Mouse (Mus musculus) ovary, adult 18-20 months (tissue): ENCODE results near the gene Nckipsd.

ENCODE experiments used
- DNase-seq: peaks from one replicate; pipeline ENCODE4 v3.0.0; 2022; ENCODE audit warnings: low spot score, mixed read lengths

Nckipsd gene

DNA sequence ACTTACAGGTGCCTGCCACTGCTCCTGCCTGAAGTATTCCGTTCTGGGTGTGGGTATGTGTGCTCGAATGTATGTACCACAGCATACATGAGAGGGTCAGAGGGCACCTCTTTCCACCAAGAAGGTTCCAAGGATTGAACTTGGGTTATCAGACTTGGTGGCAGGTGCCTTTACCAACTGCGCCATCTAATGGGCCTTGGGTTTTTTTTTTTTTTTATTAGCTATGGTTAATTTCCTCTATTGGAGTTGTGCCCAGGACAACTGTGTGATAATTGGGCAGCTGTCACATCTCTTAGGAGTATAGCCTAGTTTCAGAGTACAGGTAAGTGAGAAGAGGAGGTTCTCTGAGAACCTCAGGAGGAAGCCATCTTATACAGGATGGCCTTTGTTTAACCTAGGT, 8.6 kb upstream of the Nckipsd start:
- no peak for DNase-seq

DNA sequence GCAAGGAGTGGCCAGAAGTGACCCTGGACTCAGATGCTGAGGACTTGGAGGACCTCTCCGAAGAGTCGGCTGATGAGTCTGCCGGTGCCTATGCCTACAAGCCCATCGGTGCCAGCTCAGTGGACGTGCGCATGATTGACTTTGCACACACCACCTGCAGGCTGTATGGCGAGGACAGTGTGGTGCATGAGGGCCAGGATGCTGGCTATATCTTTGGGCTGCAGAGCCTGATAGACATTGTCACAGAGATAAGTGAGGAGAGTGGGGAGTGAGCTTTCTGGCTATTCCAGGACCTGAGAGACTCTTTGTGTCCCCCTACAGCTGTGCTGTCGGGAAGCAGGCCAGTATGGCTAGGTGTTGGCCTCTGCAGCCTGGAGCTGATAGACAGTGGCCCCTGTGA, 2.4 kb upstream of the Nckipsd start:
- no peak for DNase-seq

DNA sequence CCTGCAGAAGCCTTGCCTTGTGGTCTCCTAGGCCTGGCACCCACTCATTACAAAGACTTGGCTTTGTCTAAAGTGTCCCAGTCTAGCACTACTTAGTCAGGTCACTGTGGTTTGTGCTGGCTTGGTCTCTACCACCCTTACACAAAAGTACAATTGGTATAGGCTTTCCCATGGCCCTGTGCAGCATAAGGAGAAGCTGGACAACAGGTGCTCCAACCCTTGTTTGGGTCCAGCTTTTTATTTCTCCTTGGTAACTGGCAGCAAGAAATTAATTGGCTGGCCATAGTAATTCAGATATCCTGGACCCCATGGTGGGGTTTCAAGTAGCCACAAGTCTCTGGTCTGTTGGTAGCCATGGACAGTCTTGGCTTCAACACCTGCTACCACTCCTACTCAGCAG, 1.8 kb upstream of the Nckipsd start:
- DNase-seq = no peak

DNA sequence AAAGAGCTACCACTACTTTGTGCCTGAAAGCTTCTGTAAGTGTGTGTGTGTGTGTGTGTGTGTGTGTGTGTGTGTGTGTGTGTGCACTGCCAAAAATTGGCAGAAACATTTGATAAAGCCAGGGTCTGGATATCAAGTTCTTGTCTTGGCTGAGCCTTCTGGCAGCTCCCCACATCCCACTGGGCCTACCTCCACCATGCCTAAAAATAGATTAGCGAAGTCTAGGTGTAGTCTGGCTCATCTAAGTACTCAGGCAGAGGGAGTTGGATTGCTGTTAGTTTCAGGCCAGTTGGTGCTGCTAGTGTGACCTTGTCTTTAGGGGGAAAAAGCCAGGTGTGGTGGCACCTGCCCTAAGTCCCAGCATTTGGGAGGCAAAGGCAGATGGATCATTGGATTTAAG, 1.3 kb upstream of the Nckipsd start:
- no peak for DNase-seq

DNA sequence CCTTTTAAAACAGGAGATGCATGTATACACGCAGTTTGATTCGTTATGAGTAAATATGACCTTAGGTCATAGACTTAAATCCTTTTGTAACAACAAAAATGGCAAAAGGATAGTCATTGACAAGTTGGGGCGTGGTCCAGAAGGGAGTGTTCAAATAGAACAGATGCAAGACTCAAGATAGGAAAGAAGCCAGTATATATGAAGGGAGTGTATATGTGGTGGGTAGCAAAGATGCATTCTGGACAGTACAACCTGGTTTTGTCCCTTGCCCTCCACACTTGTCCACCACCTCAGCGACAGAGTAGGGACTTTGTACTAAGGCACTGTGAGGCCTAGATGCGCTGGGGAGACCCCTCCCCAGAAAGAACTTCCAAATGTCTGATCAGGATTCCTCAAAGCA, 494 bp upstream of the Nckipsd start:
- no peak for DNase-seq

DNA sequence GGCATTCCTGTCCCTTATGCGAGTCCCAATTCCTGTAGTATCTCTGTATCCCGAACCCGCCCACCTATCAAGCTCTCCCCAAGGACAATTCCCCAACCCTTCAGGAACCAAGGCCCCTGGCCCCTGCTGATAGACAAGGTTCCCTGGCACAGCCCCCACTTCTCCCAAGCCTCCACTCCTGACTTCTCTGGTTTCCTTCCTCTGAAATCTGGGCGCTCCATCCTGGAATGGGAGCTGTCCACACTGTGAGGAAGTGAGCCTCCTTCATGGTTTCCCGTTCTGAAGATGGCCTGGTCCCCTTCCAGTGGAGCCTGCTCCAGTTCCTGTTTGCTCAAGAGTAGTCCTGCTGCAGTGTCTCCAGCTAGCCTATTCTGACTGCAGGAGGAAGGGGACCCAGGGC, 1.0 kb downstream of the Nckipsd start:
- no peak for DNase-seq

DNA sequence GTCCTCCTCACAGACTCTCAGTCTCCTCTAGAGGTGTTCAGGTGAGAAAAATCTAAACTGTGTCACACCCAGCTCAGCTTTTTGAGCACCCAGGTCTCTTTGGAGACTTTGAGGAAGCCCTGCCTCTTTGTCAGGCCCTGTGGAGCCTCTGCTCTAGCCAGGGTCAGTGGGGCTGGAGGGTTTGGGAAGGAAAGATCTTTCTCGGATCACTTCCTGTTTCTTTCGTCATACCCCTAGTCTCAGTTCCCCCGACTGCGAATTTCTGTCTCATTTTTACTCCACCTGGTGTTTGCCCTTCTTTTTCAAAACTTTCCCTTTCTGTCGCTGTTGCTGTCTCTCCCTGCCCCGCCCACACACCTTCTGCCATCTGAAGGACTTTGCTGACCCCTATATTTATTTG, 1.6 kb downstream of the Nckipsd start:
- no peak for DNase-seq

DNA sequence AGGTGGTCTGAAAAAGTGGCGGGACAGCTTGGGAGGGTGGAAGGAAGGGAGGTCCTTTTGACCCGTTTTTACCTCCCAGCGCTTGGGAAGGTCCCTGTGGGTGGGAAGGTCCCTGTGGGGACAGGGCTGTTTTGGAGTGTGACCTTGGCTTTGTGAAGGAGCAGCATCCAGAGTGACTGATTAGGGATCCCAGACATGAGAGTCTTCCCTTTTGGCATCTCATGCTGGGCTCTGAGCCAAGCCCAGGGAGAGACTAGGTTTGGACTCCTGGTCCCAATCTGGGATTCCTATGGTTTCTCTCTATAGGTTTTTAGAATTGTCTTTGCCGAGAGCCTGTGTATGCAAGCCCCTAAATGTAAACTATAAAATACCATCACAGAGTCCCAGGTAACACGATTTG, 2.3 kb downstream of the Nckipsd start:
- DNase-seq = no peak

DNA sequence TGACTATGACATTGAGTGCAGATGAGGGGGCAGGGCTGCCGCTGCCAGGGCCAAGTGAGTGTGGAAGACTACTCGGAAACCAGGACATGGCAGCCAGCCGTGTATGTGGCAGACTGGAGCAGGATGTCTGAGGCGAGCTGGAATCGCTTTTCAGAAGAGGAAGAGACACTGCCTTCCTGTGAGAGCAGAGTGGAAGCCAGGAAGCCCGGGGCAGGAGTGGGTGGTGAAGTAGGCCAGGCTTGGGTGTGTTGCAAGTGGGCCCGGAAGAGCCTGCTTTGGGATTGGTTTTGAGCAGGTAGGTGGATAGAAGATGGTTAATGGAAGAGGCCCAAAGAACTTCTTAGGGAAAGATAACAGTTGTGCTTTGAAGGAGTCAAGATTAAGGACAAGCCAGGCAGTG, 7.4 kb downstream of the Nckipsd start:
- DNase-seq = no peak

DNA sequence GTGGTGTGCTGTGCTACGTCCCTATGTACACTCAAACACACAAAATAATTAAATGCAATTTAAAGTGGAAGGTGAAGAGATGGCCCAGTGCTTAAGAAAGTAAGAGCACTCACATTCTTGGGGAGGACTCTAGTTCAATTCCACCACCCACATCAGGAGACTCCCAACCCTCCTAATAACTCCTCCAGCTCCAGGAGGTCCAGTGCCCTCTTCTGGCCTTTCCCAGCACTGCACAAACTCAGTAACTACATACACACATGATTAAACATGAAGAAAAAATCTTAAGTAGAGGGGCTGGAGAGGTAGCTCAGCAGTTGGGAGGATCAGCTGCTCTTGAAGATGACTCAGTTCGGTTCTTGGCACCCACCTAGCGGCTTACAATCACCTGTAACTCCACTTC, 11.3 kb downstream of the Nckipsd start:
- no peak for DNase-seq

DNA sequence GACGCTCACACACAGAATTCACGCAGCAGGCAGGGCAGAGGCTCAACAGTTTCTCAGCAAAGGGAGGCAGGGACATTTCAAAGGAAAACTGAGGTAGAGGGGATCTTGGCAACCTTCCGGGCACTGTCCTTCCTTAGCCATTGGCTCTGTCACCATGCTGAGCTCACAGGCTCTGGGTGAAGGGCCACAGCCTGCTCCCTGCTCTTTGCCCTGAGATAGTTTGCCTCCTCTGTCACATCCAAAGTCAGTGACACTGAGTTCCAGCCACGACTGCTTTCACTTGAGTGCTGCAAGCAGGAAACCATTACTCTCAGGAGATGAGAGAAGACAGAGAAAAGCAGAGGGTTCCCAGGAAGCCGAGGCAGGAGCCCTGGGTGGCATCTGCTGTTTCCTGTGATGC, 11.9 kb downstream of the Nckipsd start:
- DNase-seq = no peak

DNA sequence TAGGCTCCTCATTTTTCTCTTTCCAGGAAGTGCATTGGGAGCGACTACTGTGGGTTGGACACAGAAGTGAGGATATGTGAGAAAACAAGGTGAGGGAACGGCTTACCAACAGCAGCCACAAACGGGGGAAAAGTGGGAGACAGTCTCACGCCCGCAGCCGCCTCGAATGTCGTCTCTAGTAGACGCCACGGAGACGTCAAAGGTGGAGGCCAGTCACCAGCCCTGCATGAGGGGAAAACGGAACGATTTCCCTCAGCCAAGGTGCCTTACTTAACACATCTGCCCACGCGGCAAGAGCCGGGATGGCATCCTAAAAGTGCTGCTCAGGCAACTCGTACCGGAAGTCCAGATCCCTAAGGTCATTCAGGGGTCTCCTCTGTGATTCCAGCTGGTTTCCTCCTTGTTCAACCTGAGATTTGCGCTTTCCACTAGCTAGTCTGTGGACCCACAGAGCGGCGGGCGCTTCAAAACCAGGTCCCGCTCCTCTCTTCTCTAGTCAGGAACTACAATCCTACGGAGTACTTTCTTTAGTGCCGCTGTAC, 16.0 kb downstream of the Nckipsd start:
- DNase-seq = no peak

DNA sequence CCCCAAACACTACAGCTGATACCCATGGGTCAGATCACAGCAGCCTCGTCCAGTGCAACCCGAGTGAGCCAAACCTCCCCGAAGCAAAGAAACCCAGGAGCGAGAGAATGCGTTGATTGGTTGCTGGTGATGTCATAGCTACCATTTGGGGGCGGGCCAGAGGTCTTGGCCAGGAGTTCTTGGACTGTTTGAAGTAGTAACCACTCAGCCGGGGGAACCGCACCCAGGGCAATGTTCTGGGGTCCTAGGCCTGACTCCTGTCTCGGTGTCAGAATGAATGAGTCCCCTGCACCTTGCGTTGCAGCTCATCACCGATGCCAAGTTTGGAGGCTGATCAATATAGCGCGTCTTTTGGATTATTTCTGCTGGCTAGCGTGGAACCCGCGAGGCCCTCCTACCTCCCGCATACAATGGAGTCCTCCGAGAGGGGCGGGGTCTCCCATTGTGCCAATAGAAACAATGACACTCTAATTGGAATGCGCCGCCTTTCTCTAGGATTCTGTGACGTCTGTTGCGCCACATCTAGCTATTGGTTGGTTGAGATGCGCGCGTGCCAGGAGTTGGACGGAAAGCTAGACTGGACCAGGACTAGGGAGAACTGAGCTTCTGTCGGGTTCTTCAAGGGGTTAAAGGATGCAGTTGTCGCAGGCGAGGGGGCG, 16.7 kb downstream of the Nckipsd start:
- no peak for DNase-seq

DNA sequence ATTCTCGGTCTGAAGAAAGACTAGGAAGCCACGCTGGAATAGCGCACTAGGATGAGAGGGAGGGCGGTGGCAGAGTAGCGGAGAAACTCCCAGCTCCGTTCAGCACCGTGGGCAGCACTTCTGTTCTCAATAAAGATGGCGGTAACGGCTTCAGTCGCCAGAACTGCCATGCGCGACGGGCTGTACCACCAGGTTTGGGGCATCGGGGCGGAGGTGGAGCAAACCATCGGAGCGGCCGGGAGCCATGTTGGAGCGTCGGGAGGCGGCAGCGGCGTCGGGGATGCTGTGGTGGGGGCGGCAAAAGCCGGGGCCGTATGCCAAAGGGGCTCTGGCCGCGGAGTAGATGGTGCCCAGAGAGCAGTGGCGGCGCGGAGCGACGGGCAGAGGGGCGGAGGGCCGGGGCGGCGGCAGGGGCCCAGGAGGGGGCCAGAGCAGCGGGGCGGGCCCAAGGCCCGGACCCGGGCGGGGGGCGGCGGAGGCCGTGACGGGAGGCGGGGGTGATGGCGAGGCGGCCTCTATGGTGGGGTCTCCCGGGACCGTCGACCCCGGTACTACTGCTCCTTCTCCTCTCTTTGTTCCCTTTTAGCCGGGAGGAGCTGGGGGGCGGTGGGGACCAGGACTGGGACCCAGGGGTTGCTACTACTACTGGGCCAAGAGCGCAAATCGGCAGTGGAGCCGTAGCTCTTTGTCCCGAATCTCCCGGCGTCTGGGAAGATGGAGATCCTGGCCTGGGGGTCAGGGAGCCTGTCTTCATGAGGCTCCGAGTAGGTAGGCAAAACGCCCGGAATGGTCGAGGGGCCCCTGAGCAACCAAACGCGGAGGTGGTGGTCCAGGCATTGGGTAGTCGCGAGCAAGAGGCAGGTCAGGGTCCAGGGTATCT, 17.9 kb downstream of the Nckipsd start, which contains the start of gene Celsr3:
TSS of gene Celsr3 (plus strand) at position 501 of the 880 bp plus-strand sequence.
- no peak for DNase-seq

DNA sequence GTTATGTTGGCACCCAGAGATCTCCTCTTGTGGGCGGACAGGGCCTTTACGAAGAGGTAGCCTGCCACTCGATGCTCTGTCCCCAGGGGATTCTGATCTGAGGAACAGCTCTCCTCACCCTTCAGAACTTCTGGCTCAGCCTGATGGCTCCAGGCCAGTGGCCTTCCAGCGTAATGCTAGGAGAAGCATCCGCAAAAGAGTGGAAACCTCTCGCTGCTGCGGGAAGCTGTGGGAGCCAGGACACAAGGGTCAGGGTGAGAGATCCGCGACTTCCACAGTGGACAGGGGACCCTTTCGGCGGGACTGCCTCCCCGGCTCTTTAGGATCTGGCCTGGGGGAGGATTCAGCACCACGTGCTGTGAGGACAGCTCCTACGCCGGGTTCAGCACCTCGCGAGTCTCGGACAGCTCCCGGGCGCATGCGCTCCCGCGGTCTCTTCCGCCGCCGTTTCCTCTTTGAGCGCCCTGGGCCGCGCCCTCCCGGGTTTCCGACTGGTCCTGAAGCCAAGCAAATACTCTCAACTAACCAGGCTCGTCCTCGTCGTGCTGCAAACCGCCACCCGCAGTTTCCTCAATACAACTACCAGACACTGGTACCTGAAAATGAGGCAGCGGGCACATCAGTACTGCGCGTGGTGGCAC, 18.7 kb downstream of the Nckipsd start:
- peak; percentile 42 for DNase-seq

DNA sequence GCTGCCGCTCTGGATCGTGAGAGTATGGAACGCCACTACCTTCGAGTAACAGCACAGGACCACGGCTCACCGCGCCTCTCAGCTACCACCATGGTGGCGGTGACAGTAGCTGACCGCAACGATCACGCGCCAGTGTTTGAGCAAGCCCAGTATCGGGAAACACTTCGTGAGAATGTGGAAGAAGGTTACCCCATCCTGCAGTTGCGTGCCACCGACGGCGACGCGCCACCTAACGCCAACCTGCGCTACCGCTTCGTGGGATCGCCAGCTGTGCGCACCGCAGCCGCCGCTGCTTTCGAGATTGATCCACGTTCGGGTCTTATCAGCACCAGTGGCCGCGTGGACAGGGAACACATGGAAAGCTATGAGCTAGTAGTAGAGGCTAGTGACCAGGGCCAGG, 19.3 kb downstream of the Nckipsd start:
- DNase-seq = no peak

DNA sequence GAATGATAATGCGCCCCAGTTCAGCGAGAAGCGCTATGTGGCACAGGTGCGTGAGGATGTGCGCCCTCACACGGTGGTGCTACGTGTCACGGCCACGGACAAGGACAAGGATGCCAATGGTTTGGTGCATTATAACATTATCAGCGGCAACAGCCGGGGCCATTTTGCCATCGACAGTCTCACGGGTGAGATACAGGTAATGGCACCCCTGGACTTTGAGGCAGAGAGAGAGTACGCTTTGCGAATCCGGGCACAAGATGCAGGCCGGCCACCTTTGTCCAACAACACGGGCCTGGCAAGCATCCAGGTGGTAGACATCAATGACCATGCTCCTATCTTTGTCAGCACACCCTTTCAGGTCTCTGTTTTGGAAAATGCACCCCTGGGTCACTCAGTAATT, 19.7 kb downstream of the Nckipsd start:
- DNase-seq = no peak

DNA sequence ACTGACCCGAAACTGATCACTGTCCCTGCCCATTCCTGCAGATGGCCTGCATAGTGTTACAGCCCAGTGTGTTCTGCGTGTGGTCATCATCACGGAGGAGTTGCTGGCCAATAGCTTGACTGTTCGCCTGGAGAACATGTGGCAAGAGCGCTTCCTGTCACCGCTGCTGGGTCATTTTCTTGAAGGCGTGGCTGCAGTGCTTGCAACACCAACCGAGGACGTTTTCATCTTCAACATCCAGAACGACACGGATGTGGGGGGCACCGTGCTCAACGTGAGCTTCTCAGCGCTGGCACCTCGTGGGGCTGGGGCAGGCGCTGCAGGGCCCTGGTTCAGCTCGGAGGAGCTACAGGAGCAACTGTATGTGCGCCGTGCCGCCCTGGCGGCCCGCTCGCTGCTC, 23.5 kb downstream of the Nckipsd start:
- no peak for DNase-seq

DNA sequence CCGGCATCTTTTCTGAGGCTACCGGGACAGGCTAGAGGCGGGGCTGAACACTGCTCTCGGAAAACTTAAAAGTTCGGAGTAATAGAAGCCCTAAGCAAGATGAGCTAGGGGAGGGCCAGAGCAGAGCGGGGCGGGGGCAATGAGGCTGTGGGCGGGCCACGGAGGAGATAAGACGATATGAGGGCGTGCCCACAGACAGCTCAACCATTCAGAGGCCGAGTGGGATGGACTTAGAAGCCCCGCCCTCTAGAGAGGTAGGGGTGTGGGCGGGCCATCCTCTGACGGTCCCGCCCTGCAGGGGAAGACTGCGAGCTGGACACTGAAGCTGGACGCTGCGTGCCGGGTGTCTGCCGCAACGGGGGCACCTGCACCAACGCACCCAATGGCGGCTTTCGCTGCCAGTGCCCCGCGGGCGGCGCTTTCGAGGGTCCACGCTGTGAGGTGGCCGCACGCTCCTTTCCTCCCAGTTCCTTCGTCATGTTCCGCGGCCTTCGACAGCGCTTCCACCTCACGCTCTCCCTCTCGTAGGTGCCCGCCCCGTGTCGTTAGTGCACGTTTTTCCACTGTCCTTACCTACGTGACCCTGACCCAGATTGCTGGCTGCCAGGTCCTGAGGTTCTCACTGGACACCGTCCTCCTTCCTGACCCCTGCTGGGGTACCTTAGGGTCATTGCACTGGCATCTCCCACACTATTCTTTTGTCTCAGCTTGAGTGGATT, 24.4 kb downstream of the Nckipsd start:
- DNase-seq = peak; percentile 93

DNA sequence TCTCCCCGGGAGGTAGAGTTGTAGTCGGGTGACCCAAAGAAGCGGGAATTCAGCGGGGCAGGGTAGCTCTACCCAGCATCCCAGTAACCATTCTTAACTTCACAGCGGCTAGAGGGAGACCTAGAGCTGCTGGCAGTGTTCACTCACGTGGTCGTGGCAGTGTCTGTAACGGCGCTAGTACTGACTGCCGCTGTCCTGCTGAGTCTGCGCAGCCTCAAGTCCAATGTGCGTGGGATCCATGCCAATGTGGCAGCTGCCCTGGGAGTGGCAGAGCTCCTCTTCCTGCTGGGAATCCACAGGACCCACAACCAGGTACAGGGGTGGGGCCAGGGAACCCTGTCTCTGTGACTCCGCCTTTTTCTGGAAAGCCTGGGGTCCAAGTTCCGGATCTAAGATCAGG, 34.8 kb downstream of the Nckipsd start:
- no peak for DNase-seq

DNA sequence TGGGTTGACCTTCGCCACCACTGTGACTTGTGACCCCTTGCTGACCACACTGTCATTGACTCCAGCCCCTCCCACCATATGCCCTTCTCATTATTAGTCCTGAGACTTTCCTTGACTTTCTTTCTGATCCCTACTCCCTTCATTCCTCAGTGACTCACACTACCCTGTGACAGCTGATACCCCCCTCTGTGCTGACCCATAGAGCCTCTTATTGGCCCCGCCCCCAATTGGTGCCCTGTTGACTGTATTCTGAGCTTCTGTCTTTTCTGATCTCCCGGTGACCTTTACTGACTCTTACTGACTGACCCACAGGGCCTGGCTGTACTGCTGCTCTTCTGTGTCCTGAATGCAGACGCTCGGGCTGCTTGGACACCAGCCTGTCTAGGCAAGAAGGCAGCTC, 37.2 kb downstream of the Nckipsd start:
- no peak for DNase-seq

DNA sequence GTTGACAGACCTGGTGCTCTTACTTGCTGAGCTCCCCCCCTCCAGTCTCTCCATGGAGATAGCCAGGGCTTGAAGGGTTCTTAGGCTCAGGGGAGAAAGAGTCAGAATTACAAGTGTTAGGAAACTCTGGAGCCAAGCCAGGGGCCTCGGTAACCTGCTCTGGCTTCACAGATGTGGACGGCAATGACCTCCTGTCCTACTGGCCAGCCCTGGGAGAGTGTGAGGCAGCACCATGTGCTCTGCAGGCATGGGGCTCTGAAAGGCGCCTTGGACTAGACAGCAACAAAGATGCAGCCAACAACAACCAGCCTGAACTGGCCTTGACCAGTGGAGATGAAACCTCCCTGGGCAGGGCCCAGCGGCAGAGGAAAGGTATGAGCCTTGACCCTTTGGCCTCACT, 39.2 kb downstream of the Nckipsd start:
- DNase-seq = no peak
